Mouse (Mus musculus): Measurements from ENCODE around the gene Fmnl2.

GRCm38 (mm10) chr2:53095489-53095888, 237.8 kb downstream of the Fmnl2 start:
- TF ChIP-seq CTCF (IDR thresholded peaks at IDR 0.05): no peak
- TF ChIP-seq POLR2A (IDR thresholded peaks at IDR 0.05; ENCODE audit: insufficient read depth, low read depth, low read length): no peak

Data from heart, adult 2 months (tissue).